Mouse (Mus musculus): ENCODE results near the gene Zfp970.
"Not testable (repeated sequence)": the region's sequence is repeated elsewhere in the genome, so short reads cannot be mapped to it uniquely, and the experiment has no call there.

Zfp970 gene

GRCm38 (mm10) chr2:177464676-177465075 lies at the start of gene Zfp970:
Gene Zfp970, plus strand, starts transcription at chr2:177464733.
- DNase-seq (ENCODE audit: low read depth, low spot score), result not testable (repeated sequence)

- DNase-seq (ENCODE audit: low read depth, low spot score), result not testable (repeated sequence)
These were observed 3.7 kb downstream of the Zfp970 start for GRCm38 (mm10) chr2:177468222-177468621.

- not testable (repeated sequence) for DNase-seq (ENCODE audit: low read depth, low spot score)
These were observed 7.7 kb downstream of the Zfp970 start for GRCm38 (mm10) chr2:177472261-177472660.

- not testable (repeated sequence) for DNase-seq (ENCODE audit: low read depth, low spot score)
These were observed 17.4 kb downstream of the Zfp970 start for GRCm38 (mm10) chr2:177481971-177482370.

DNA sequence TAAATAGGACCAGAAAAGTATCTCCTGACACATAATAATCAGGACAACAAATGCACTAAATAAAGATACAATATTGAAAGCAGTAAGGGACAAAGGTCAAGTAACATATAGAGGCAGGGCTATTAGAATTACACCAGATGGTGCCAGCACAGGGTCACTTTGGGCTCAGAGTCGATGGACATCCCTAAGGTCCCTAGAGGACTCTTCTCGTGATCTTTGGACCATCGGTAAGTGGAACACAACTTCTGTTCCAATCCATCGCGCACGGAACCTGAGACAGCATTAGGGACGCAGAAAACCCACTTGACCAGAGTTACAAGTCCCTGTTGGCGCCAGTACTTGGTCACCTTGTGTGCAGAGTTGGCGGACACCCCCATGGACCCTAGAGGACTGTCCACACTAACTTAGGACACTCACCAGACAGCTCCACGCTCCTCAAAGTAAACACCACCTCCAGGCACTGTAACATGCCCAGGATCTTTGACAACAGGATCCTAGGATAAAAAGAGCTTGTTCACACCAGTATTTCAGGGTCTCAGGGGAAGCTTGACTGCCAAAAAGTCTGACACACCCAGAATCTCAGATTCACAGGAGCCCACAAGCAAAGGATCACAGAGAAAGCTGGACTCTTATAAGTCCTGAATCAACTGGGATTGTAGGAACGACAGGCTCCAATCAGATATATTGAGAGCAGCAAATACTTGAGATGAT lies 18.9 kb downstream of the Zfp970 start:
- DNase-seq (ENCODE audit: low read depth, low spot score), result not testable (repeated sequence)

DNA sequence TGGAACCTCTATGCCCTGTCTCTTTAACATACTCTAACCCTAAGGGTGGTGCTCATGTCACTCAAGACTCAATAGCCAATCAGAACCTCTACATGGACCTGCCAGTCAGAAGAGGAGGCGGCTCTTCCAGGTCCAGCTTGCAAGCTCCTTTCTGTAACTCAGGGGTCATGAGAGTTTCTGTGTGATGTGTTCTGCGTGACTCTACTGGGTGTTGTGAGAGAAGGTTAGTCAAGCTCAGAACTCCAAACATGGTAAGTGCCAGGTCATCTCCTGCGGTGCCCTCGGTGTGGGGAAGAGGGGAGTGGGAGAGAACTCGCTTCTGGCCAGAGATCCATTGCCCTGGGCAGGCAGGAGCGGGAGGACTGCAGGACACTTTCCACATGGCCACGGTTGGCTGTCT lies 33.5 kb downstream of the Zfp970 start, which contains the start of gene Gm14403:
Gene Gm14403 (plus strand): TSS at position 149 of the 400 bp plus-strand sequence.
- DNase-seq (ENCODE audit: low read depth, low spot score), result peak; percentile 26

GRCm38 (mm10) chr2:177499182-177499581 lies 34.6 kb downstream of the Zfp970 start:
- not testable (repeated sequence) for DNase-seq (ENCODE audit: low read depth, low spot score)

DNA sequence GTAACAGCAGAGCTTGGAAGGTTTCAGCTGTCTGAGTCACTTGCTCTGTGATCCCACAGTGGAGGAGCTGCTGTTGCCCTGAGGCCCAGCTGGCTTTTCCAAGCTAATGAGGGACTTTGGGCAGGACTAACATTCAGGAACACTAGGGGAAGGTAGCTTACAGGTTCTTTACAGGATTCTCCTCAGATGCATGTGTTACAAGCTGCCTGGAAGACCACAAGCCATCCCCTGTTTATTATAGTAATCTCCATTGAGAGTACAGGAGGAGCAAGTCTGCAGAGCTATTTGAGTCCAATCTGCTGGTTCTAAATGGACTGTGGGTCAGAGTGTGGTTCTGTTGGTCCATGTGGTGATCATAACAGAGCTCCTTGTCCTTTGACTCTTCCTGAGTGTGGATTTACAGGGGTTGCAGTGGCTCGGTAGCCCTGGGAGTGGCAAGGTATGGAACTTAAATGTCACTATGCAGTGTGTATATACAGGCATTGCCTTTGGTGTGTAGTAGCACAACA lies 40.7 kb downstream of the Zfp970 start:
- DNase-seq (ENCODE audit: low read depth, low spot score), result not testable (repeated sequence)

- DNase-seq (ENCODE audit: low read depth, low spot score), result not testable (repeated sequence)
These were observed 46.8 kb downstream of the Zfp970 start for GRCm38 (mm10) chr2:177511381-177511780.

DNA sequence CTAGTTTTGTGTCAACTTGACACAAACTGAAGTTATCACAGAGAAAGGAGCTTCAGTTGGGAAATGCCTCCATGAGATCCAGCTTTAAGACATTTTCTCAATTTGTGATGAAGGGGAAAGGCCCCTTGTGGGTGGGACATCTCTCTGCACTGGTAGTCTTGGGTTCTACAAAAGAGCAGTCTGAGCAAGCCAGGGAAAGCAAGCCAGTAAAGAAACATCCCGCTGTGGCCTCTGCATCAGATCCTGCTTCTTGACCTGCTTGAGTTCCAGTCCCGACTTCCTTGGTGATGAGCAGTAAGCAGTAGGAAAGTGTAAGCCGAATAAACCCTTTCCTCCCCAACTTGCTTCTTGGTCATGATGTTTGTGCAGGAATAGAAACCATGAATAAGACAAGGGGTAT lies 47.4 kb downstream of the Zfp970 start:
- DNase-seq (ENCODE audit: low read depth, low spot score), result not testable (repeated sequence)

DNA sequence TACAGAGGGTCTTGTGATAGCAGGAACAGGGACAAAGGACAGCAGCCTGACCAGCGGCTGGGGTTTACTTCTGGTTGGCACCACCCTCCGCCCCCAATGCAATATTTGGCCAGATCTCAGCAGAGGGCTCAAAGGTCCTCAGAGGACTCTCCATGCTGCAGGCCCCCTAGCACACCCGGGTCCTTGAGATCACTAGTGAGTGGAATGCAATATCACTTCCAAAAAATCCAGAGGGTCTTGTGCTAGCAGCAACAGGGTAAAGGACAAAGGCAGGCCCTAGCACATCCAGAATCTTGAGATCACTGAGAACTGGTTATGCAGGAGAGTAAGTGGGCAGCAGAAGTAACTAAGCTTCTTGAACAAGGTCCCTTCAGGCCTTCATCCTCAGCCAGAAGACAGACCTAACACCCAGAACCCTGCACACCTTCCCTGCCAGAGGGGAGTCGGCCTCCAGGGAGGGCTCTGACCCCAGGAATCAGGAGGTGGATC lies 49.5 kb downstream of the Zfp970 start:
- DNase-seq (ENCODE audit: low read depth, low spot score), result not testable (repeated sequence)

DNA sequence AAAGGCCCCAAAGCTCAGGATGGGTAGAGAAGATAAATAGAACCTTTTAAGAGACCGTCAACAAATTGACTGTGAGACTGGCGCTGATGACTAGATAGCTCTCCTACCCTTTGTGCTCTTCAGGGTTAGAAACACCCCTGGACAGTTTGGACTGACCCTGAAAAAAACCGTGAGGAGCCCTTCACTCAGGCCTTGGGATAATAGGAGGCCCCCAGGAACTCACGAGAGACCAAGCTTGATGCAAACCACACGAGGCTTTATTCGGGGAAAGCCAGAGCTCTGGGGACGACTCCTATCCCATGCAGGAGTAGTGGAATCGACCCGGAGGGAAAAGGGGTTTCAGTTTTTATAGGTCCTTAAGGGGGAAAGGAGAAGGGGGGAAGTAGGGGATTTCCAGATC lies 53.2 kb downstream of the Zfp970 start:
- not testable (repeated sequence) for DNase-seq (ENCODE audit: low read depth, low spot score)

DNA sequence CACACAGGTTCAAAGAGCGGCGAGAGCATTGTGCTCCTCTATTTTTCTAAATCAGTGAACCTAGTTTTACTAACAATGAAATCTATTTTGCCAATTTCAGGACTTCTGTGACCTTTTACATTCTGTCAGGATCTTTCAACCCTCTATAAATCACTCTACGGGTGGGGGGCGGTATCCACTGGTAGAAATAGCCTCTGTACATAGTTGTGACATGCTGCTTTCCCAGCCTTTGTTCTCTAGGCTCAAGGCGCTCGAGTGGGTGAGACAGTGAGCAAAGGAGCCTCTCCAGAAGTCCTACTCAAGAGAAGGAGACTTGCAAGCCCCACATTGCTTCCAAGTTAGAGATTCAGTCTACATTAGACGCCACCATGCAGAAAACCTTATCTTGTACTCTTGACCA lies 53.8 kb downstream of the Zfp970 start:
- DNase-seq (ENCODE audit: low read depth, low spot score), result not testable (repeated sequence)

DNA sequence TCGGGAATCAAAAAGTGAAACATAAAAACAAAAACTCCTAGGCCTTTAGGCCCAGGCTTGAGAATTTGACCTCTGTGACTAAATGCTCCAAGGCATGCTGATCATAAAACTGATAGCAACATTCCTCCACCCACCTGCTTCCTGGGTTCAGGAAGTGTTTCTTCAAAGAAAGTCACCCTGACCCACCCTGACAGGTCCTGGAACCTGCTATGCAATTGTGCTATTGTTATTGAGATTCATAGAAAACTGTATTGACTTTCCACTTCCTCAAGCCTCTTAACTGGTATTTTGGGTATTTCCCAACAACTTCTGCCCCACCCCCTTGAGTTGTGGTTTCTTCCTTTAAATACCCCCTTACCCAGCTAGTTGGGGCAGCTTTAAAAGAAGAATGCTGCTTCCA lies 54.4 kb downstream of the Zfp970 start:
- not testable (repeated sequence) for DNase-seq (ENCODE audit: low read depth, low spot score)

DNA sequence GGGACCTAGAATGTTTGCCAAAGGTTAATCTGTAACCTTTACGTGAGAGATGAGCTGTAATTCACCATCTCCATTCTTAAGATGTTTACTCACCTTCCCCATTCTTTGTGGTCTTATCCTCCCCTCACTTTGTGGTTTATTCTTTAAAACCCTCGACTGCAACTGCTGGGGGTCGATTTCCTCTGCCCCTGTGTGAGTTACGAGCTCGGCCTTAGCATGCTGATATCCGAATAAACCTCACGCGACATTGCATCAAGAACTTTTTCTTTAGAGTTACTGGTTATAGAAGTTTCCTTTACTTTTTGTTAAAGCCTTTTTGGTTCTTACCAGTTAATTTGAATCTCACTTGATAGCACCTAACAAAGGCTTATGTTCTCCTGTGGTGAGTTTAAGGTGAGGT lies 55.5 kb downstream of the Zfp970 start:
- no peak for DNase-seq (ENCODE audit: low read depth, low spot score)

DNA sequence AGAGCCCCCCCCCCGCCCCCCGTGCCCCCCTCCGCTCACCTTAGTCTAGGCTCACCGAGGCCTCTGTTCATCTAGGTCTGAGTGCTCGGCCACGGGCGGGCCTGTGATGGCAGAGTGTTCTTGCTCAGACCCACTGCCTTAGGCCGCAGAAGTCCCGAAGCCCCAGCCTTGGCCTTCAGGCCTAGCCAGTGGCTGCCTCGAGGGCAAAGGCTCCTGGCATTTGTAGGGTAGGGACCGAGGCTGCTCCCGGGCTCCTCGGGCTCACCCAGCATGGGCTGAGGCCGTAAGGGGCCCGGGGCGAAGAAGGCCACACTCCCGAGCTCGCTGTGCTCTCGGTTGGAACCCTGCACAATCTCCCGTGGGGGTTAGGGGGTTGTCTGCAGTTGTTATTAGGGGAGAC lies 58.5 kb downstream of the Zfp970 start:
- no peak for DNase-seq (ENCODE audit: low read depth, low spot score)

- DNase-seq (ENCODE audit: low read depth, low spot score), result not testable (repeated sequence)
These were observed 59.1 kb downstream of the Zfp970 start for GRCm38 (mm10) chr2:177523674-177524073.

- not testable (repeated sequence) for DNase-seq (ENCODE audit: low read depth, low spot score)
These were observed 59.6 kb downstream of the Zfp970 start for GRCm38 (mm10) chr2:177524171-177524570.

All from skeletal muscle tissue, adult 2 months (tissue).